ENCODE assay signal across 23 mouse cellular contexts in genomic region chr15:30373654-30374215, GRCm38 (mm10).
DNase-seq lines count a peak whose midpoint lies in the region; ATAC-seq and TF ChIP-seq lines count a peak whose summit lies in the region.
"Had no signal": no experiment of that assay in that cellular context is flagged by ENCODE, and none has a peak within 500 bp of the region (broad histone marks: within the 10 kb centered on the region; RNA-seq: fewer than 3 reads in every experiment).

No protein-coding gene starts in this region.

- H3K4me2 ChIP-seq in forebrain, postnatal 0 days (ENCODE audit: low read depth) = no peak overlapping the region
- H3K4me2 ChIP-seq: heart, embryonic 13.5 days; liver, embryonic 15.5 days; neural tube, embryonic 12.5 days had no signal

- no peak overlapping the region for H3K9ac ChIP-seq in forebrain, postnatal 0 days
- H3K9ac ChIP-seq: heart, embryonic 13.5 days; liver, embryonic 15.5 days; neural tube, embryonic 12.5 days had no signal

- H3K27ac ChIP-seq in forebrain, postnatal 0 days (ENCODE audit: low read depth, low read length) = no peak overlapping the region
- H3K27ac ChIP-seq: heart, embryonic 13.5 days; liver, embryonic 15.5 days; neural tube, embryonic 12.5 days; stomach, postnatal 0 days had no signal

- 37% methylated on average over 6 of the region's 6 CpGs for WGBS in forebrain, postnatal 0 days

- no peaks in the 10 kb centered on the region for H3K36me3 ChIP-seq in forebrain, postnatal 0 days (ENCODE audit: insufficient read depth)
- H3K36me3 ChIP-seq: G1E; heart, embryonic 13.5 days; liver, embryonic 15.5 days; neural tube, embryonic 12.5 days had no signal

- H3K27me3 ChIP-seq in forebrain, postnatal 0 days (ENCODE audit: insufficient read depth, low read length) = no peaks in the 10 kb centered on the region
- H3K27me3 ChIP-seq: heart, embryonic 13.5 days; liver, embryonic 15.5 days; megakaryocyte, embryonic 14.5 days; neural tube, embryonic 12.5 days had no signal

- no peak for DNase-seq in cerebellum, adult 9-11 months
- DNase-seq in layer of hippocampus, adult 11-12 months (ENCODE audit: low spot score) = peak; percentile 13
- no peak for DNase-seq in layer of hippocampus, postnatal 10 days (ENCODE audit: low spot score in 2 of 2)
- peak; percentile 46 for DNase-seq in brain, adult 2 months (ENCODE audit: low read depth, low spot score)
- DNase-seq in forebrain, postnatal 0 days = peak; percentile 45
- DNase-seq in adipocyte (ENCODE audit: low spot score) = no peak
- DNase-seq in ovary, adult 18-20 months (ENCODE audit: low spot score) = no peak
- DNase-seq: adrenal gland, adult 2 months; heart, postnatal 4 days; kidney, adult 18-20 months; kidney, postnatal 14 days; lung, postnatal 10 days; right cerebral cortex, postnatal 25 days; thymus, postnatal 14 days had no signal

- peaks cover 7% of the 10 kb centered on the region for H3K4me1 ChIP-seq in forebrain, postnatal 0 days (ENCODE audit: insufficient read depth)
- H3K4me1 ChIP-seq: heart, embryonic 13.5 days; liver, embryonic 15.5 days; megakaryocyte, embryonic 14.5 days; neural tube, embryonic 12.5 days had no signal

- TF ChIP-seq CTCF in forebrain, postnatal 0 days (IDR thresholded peaks at IDR 0.05; ENCODE audit: low read depth) = no peak; the same call in 1 of the 2 replicates

- ATAC-seq in cerebellum, adult (ENCODE audit: insufficient number of reproducible peaks, low FRiP score, low TSS enrichment) = 0 out of 2 replicates have a peak, but pooled peaks have one; percentile 34
- peak; percentile 66 for ATAC-seq in forebrain, postnatal 0 days
- ATAC-seq: CD4-positive, CD25-positive, alpha-beta regulatory T cell, adult 4 months had no signal

- H3K9me3 ChIP-seq in forebrain, postnatal 0 days (ENCODE audit: low read length) = no peaks in the 10 kb centered on the region
- H3K9me3 ChIP-seq: heart, embryonic 13.5 days; liver, embryonic 15.5 days; neural tube, embryonic 12.5 days had no signal

- no peak overlapping the region for H3K4me3 ChIP-seq in forebrain, postnatal 0 days (ENCODE audit: low read depth, low read length)
- H3K4me3 ChIP-seq: erythroblast, embryonic 14.5 days; heart, embryonic 13.5 days; liver, embryonic 15.5 days; megakaryocyte, embryonic 14.5 days; neural tube, embryonic 12.5 days had no signal

Comparison
In these comparisons a context has a peak if more than half of its experiments do, and no peak if none do; other contexts are left out.
1. DNase-seq: peak in layer of hippocampus, adult 11-12 months (single experiment), brain, adult 2 months (single experiment) and forebrain, postnatal 0 days (single experiment); none in cerebellum, adult 9-11 months (single experiment), layer of hippocampus, postnatal 10 days (0 of 2), adipocyte (single experiment) and ovary, adult 18-20 months (single experiment).